Mouse (Mus musculus): ENCODE results near the gene Eva1c. TPM values are rescaled to one million over a fixed set of nuclear protein-coding genes. Genes with fewer than 3 reads are reported as not detected.
A peak's percentile ranks its signal among the peaks of the same experiment; 100 is the strongest.

Eva1c gene
- total and polyA plus RNA-seq, 3 experiments, result 0.16 TPM; not detected in 2

DNA sequence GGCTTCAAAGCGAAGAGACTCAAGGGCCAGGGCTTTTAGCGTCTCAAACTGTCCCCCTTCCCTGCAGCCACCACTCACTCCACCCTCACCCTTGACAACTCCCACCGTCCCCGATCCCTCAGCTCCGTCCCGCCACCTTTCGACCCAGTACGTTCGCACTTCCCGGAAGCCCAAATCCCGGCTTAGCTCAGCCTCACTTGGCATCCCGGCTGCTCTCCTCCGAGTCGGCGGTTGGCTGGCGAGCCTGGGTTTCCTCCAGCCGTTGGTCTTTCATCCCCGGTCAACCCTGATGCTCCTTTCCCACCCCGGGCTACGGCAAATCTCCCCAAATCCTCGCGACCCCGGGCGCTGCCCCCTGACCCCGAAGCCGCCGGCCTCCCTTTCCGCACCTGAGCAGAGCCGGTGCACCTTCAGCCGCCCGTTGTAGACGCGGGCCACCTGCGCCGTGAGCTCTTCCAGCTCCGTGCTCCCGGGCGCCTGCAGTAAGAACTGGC lies 107.7 kb downstream of the Eva1c start:
- peak; percentile 68 for DNase-seq (ENCODE audit: low spot score)
- H3K27me3 ChIP-seq (ENCODE audit: insufficient read depth, low read length), result no peaks in the 10 kb centered on the region
- peaks cover 15% of the 10 kb centered on the region for H3K4me1 ChIP-seq (ENCODE audit: insufficient read depth, low read depth, low read length)
- ATAC-seq (ENCODE audit: extremely low read depth, insufficient number of reproducible peaks, low FRiP score, poor library complexity, severe bottlenecking), result 0 out of 2 replicates have a peak, but pooled peaks have one; percentile 3
- H3K9me3 ChIP-seq (replicated peaks), result no peaks in the 10 kb centered on the region
- peaks cover 62% of the 10 kb centered on the region for H3K36me3 ChIP-seq (replicated peaks)
- peak overlapping the region; percentile 88 for H3K4me3 ChIP-seq (ENCODE audit: low read depth, low read length)
- TF ChIP-seq CTCF (IDR thresholded peaks at IDR 0.05; ENCODE audit: low read depth, low read length) (no peak), GATA2 (IDR thresholded peaks at IDR 0.05; ENCODE audit: borderline replicate concordance, low read depth, low read length) (no peak), POLR2AphosphoS5 (IDR thresholded peaks at IDR 0.05; ENCODE audit: insufficient replicate concordance, low read depth, low read length) (no peak), GATA1 (IDR thresholded peaks at IDR 0.05; ENCODE audit: borderline replicate concordance, low read length) (no peak), TAL1 (conservative IDR thresholded peaks at IDR 0.05; ENCODE audit: low read depth, low read length) (no peak)

DNA sequence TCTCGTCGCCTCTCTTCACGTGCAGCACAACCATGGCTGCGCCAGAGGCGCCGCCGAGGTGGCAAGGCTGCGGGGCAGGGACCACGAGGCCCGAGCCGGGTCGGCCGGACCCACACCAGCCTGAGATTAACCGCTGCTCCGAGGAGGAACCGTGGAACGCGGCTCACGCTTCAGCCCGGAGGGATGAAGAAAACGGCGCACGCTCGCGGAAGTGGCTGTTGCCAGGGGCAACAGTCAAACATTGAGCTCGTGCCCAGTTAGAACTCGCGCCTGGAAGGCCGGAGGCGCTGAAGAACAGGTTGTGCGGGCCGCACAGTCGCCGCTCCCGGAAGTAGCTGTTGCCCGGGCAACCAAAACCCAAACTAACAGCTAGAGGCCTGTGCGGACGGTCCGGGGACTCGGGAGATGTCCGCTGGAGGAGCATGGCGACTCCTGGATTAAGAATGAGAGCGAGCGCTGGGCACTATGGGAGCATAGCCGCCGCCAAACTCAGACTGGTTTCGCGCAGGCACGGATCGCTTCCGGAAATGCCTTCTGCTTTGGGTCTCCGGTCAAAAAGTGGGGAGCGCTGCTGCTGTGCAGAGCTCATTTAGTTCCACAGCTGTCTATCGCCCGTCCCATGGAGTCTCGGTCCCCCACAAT lies 108.3 kb downstream of the Eva1c start, which contains the start of gene Cfap298:
TSS of gene Cfap298 (minus strand) at position 428 of the 642 bp plus-strand sequence.
- DNase-seq (ENCODE audit: low spot score) (peak; percentile 72), ATAC-seq (ENCODE audit: extremely low read depth, insufficient number of reproducible peaks, low FRiP score, poor library complexity, severe bottlenecking) (peak; percentile 93)
- Histone ChIP-seq H3K27me3 (ENCODE audit: insufficient read depth, low read length) (no peaks in the 10 kb centered on the region), H3K36me3 (replicated peaks) (peaks cover 59% of the 10 kb centered on the region), H3K4me3 (ENCODE audit: low read depth, low read length) (peak within 1 kb of the TSS; percentile 88), H3K4me1 (ENCODE audit: insufficient read depth, low read depth, low read length) (peaks cover 15% of the 10 kb centered on the region), H3K9me3 (replicated peaks) (no peaks in the 10 kb centered on the region)
- TF ChIP-seq CTCF (IDR thresholded peaks at IDR 0.05; ENCODE audit: low read depth, low read length) (no peak), TAL1 (conservative IDR thresholded peaks at IDR 0.05; ENCODE audit: low read depth, low read length) (no peak), POLR2AphosphoS5 (IDR thresholded peaks at IDR 0.05; ENCODE audit: insufficient replicate concordance, low read depth, low read length) (no peak), GATA2 (IDR thresholded peaks at IDR 0.05; ENCODE audit: borderline replicate concordance, low read depth, low read length) (no peak), GATA1 (IDR thresholded peaks at IDR 0.05; ENCODE audit: borderline replicate concordance, low read length) (no peak)

DNA sequence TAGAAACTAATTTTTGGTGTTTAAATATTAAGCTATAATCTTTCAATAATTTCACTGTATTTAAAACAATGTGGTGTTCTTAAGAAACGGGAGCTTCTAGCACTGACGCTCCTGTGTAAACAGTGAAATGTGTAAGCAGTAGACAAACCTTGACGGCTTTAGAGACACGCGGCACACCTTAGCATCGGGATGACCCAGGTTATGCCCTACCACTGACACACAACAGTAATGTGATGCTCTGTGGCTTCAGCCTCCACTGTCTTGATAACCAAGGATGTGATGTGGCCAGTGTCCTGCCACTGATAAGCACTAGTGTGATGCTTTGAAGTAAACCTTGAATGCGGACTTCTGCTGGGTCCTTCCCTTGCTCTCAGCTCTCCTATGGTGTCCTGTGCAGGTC lies 114.7 kb downstream of the Eva1c start:
- no peak for ATAC-seq (ENCODE audit: extremely low read depth, insufficient number of reproducible peaks, low FRiP score, poor library complexity, severe bottlenecking)
- TF ChIP-seq GATA2 (IDR thresholded peaks at IDR 0.05; ENCODE audit: borderline replicate concordance, low read depth, low read length), result no peak
- TF ChIP-seq CTCF (IDR thresholded peaks at IDR 0.05; ENCODE audit: low read depth, low read length), result no peak
- TF ChIP-seq GATA1 (IDR thresholded peaks at IDR 0.05; ENCODE audit: borderline replicate concordance, low read length), result no peak
- TF ChIP-seq TAL1 (conservative IDR thresholded peaks at IDR 0.05; ENCODE audit: low read depth, low read length), result no peak
- TF ChIP-seq POLR2AphosphoS5 (IDR thresholded peaks at IDR 0.05; ENCODE audit: insufficient replicate concordance, low read depth, low read length), result no peak
- DNase-seq (ENCODE audit: low spot score), result no peak
- H3K36me3 ChIP-seq (replicated peaks), result peaks cover 81% of the 10 kb centered on the region
- no peak overlapping the region for H3K4me3 ChIP-seq (ENCODE audit: low read depth, low read length)
- no peaks in the 10 kb centered on the region for H3K4me1 ChIP-seq (ENCODE audit: insufficient read depth, low read depth, low read length)
- no peaks in the 10 kb centered on the region for H3K27me3 ChIP-seq (ENCODE audit: insufficient read depth, low read length)
- H3K9me3 ChIP-seq (replicated peaks), result no peaks in the 10 kb centered on the region

DNA sequence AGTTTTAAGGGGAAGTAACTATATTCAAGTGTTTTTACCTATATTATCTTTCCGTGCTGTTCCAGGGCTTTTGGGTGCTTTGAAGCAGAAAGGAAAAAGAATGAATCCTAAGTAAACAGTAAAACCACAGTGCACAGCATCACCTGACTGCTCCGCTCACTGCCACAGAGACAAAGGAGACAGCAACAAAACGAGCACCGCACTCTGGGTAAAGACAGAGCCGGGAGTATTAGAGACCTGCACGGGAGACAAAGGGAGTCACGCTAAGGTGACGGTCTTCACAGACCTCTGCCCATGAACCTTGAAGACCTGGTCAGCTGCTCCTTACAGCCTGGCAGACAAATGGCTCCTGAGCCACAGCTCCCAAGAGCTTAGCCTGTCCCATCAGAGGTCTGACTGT lies 120.5 kb downstream of the Eva1c start:
- DNase-seq (ENCODE audit: low spot score) (no peak), ATAC-seq (ENCODE audit: extremely low read depth, insufficient number of reproducible peaks, low FRiP score, poor library complexity, severe bottlenecking) (no peak)
- H3K9me3 ChIP-seq (replicated peaks), result no peaks in the 10 kb centered on the region
- H3K4me1 ChIP-seq (ENCODE audit: insufficient read depth, low read depth, low read length), result peaks cover 5% of the 10 kb centered on the region; the same call in 1 of the 2 replicates
- TF ChIP-seq CTCF (IDR thresholded peaks at IDR 0.05; ENCODE audit: low read depth, low read length), result no peak
- no peak for TF ChIP-seq GATA1 (IDR thresholded peaks at IDR 0.05; ENCODE audit: borderline replicate concordance, low read length)
- no peak for TF ChIP-seq GATA2 (IDR thresholded peaks at IDR 0.05; ENCODE audit: borderline replicate concordance, low read depth, low read length)
- TF ChIP-seq TAL1 (conservative IDR thresholded peaks at IDR 0.05; ENCODE audit: low read depth, low read length), result no peak
- no peak for TF ChIP-seq POLR2AphosphoS5 (IDR thresholded peaks at IDR 0.05; ENCODE audit: insufficient replicate concordance, low read depth, low read length)
- H3K36me3 ChIP-seq (replicated peaks), result peaks cover 80% of the 10 kb centered on the region
- H3K4me3 ChIP-seq (ENCODE audit: low read depth, low read length), result no peak overlapping the region
- no peaks in the 10 kb centered on the region for H3K27me3 ChIP-seq (ENCODE audit: insufficient read depth, low read length)

DNA sequence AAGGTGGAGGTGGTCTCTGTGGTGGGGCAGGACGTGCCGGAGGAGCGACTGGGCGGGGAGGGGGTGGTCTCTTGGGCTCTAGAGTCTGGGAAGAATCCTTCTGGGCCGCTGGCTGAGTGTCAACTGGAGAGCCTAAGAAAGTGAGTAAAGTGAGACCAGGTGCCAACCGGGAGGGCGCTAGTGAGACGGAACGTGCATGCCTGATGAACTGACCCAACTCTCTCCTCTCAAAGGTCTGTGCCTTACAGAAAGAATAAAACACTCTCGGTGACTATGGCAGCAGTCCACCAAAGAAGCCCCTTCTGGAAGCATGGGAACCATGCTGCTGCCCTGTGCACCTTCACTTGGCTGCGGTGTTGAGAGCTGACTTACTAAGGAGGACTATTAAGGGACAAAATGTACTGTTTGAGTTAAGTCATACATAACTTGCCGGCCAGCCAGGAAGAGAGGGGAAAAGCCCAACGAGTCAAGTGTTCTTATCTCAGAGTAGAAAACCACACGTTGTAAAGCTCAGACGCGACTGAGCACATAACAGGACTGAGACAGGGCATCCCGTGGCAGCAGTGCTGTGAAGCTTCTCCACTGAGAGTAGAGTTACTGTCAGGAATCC lies 123.9 kb downstream of the Eva1c start:
- no peak for DNase-seq (ENCODE audit: low spot score)

DNA sequence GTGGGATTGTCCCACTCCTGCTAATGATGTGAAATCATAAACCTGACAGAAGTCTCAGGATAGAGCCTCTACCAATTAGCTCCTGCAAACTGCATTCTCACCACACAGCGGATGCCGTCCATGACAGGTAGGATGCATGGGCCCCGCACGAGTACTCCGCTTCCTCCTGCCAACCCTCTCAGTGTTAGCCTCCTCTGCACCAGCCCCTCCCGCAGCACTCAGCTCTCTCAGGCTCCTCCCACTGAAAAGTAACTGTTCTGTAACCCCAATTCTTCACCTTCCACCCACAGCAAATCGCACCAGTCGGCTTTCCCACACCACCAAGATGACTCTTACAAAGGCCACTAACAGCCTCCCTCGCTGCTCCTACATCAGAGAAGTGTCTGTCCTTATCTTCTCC lies 126.6 kb downstream of the Eva1c start:
- no peaks in the 10 kb centered on the region for H3K9me3 ChIP-seq (replicated peaks)
- no peak overlapping the region for H3K4me3 ChIP-seq (ENCODE audit: low read depth, low read length)
- ATAC-seq (ENCODE audit: extremely low read depth, insufficient number of reproducible peaks, low FRiP score, poor library complexity, severe bottlenecking), result no peak
- TF ChIP-seq GATA1 (IDR thresholded peaks at IDR 0.05; ENCODE audit: borderline replicate concordance, low read length) (no peak), POLR2AphosphoS5 (IDR thresholded peaks at IDR 0.05; ENCODE audit: insufficient replicate concordance, low read depth, low read length) (no peak)
- H3K36me3 ChIP-seq (replicated peaks), result peaks cover 76% of the 10 kb centered on the region
- peaks cover 5% of the 10 kb centered on the region; the same call in 1 of the 2 replicates for H3K4me1 ChIP-seq (ENCODE audit: insufficient read depth, low read depth, low read length)
- H3K27me3 ChIP-seq (ENCODE audit: insufficient read depth, low read length), result no peaks in the 10 kb centered on the region
- no peak for DNase-seq (ENCODE audit: low spot score)

More for the DNA sequence above, 123.9 kb downstream of the Eva1c start:
- peaks cover 5% of the 10 kb centered on the region; the same call in 1 of the 2 replicates for H3K4me1 ChIP-seq (ENCODE audit: insufficient read depth, low read depth, low read length)
- no peak overlapping the region for H3K4me3 ChIP-seq (ENCODE audit: low read depth, low read length)
- peaks cover 78% of the 10 kb centered on the region for H3K36me3 ChIP-seq (replicated peaks)
- H3K27me3 ChIP-seq (ENCODE audit: insufficient read depth, low read length), result no peaks in the 10 kb centered on the region
- TF ChIP-seq CTCF (IDR thresholded peaks at IDR 0.05; ENCODE audit: low read depth, low read length) (no peak), TAL1 (conservative IDR thresholded peaks at IDR 0.05; ENCODE audit: low read depth, low read length) (no peak), GATA1 (IDR thresholded peaks at IDR 0.05; ENCODE audit: borderline replicate concordance, low read length) (no peak), POLR2AphosphoS5 (IDR thresholded peaks at IDR 0.05; ENCODE audit: insufficient replicate concordance, low read depth, low read length) (no peak), GATA2 (IDR thresholded peaks at IDR 0.05; ENCODE audit: borderline replicate concordance, low read depth, low read length) (no peak)
- ATAC-seq (ENCODE audit: extremely low read depth, insufficient number of reproducible peaks, low FRiP score, poor library complexity, severe bottlenecking), result no peak
- no peaks in the 10 kb centered on the region for H3K9me3 ChIP-seq (replicated peaks)
